Mouse (Mus musculus) hindbrain, embryonic 11.5 days (tissue): ENCODE results near the gene Cdk14. TPM values are rescaled to one million over a fixed set of nuclear protein-coding genes. Genes with fewer than 3 reads are reported as not detected.
"Not testable (repeated sequence)": the region's sequence is repeated elsewhere in the genome, so short reads cannot be mapped to it uniquely, and the experiment has no call there.

Experiments used
- ATAC-seq: fragments of 200-750 bp; cut with Nextera tagmentation; 2 replicates; pipeline ENCODE4 v1.8.0; 2017; ENCODE audit warnings: mild to moderate bottlenecking, moderate TSS enrichment, moderate library complexity; ENCODE audit not compliant: low FRiP score
- DNase-seq: peaks from one replicate; pipeline ENCODE4 v3.0.0-alpha.2; 2015; ENCODE audit warnings: low spot score
- H3K27ac ChIP-seq: fragments of 300-500 bp; sonication (generic); 2 replicates; pipeline ENCODE4 v1.5.1; 2014; ENCODE audit warnings: mild to moderate bottlenecking, low read depth, low read length
- H3K27me3 ChIP-seq: fragments of 300-500 bp; sonication (generic); 2 replicates; pipeline ENCODE4 v1.6.1; 2014; ENCODE audit warnings: mild to moderate bottlenecking, low read length, moderate library complexity, mixed read lengths; ENCODE audit not compliant: control insufficient read depth, insufficient read depth
- H3K36me3 ChIP-seq: fragments of 300-500 bp; sonication (generic); 2 replicates; pipeline ENCODE4 v1.6.1; 2014; ENCODE audit warnings: mild to moderate bottlenecking, low read length, moderate library complexity, mixed read lengths; ENCODE audit not compliant: control insufficient read depth, insufficient read depth
- H3K4me1 ChIP-seq: fragments of 300-500 bp; sonication (generic); replicated peaks from 2 replicates; pipeline ENCODE4 v1.6.1; 2014; ENCODE audit warnings: low read length, mixed read lengths; ENCODE audit not compliant: control insufficient read depth, insufficient read depth
- H3K4me2 ChIP-seq: fragments of 300-500 bp; sonication (generic); replicated peaks from 2 replicates; pipeline ENCODE4 v1.6.1; 2014; ENCODE audit warnings: mild to moderate bottlenecking, low read depth, low read length
- H3K4me3 ChIP-seq: fragments of 300-500 bp; sonication (generic); 2 replicates; pipeline ENCODE4 v1.5.1; 2014; ENCODE audit warnings: low read depth, low read length
- H3K9ac ChIP-seq: fragments of 300-500 bp; sonication (generic); 2 replicates; pipeline ENCODE4 v1.6.1; 2014; ENCODE audit warnings: low read depth, low read length
- H3K9me3 ChIP-seq: fragments of 300-500 bp; sonication (generic); 2 replicates; pipeline ENCODE4 v1.6.1; 2016; ENCODE audit warnings: low read length; ENCODE audit not compliant: control insufficient read depth
- WGBS: fragments of 180-500 bp; shearing (Covaris S2); extraction: QIAGEN DNeasy Blood & Tissue Kit; methylation state at CpG from one replicate; pipeline ENCODE4 v1.1.7; 2014; 5-methylcytosine and 5-hydroxymethylcytosine counted together
- polyA plus RNA-seq: library from polyadenylated mRNA; unstranded; fragments of >200 nt; fragmentation: Nextera tagmentation; extraction: Ambion mirVana; gene quantifications from 2 replicates; pipeline ENCODE4 v1.2.1, GENCODE M21; 2014

Cdk14 gene
- polyA plus RNA-seq, 1 experiment from 2014 or later, result 35.7 TPM

DNA sequence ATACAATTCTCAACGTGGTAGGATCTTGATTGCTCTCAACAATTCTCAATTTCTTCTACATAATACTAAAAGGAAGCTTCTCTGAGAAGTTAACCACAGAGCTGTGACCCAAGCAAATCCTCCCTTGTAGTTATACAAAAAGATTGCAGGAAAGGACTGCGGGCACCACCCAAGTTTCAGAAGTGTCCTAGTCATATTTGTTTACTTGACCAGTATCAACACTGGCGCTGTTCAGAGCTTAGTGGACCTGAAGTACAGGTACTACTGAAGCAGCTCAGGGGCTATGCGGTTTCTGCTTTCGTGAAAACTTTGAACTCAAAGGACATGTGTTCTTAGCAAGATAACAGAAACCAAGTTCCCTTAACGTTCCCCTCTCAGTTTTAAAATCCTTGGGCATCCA, 172.4 kb downstream of the Cdk14 start:
- WGBS, result 95% methylated on average over 6 of the region's 6 CpGs
- H3K4me1 ChIP-seq, result no peaks in the 10 kb centered on the region
- H3K27ac ChIP-seq, result no peak overlapping the region
- H3K9ac ChIP-seq, result no peak overlapping the region
- no peak overlapping the region for H3K4me2 ChIP-seq
- ATAC-seq, result no peak
- no peaks in the 10 kb centered on the region for H3K9me3 ChIP-seq
- H3K27me3 ChIP-seq, result no peaks in the 10 kb centered on the region
- no peaks in the 10 kb centered on the region for H3K36me3 ChIP-seq
- H3K4me3 ChIP-seq, result no peak overlapping the region
- DNase-seq, result no peak

- DNase-seq (no peak), ATAC-seq (no peak)
- Histone ChIP-seq H3K36me3 (no peaks in the 10 kb centered on the region), H3K9me3 (no peaks in the 10 kb centered on the region), H3K27me3 (no peaks in the 10 kb centered on the region), H3K9ac (no peak overlapping the region), H3K4me3 (no peak overlapping the region), H3K4me2 (no peak overlapping the region), H3K27ac (no peak overlapping the region), H3K4me1 (no peaks in the 10 kb centered on the region)
- WGBS, result 91% methylated on average over 2 of the region's 2 CpGs
These were observed 173.5 kb downstream of the Cdk14 start for GRCm38 (mm10) chr5:5246534-5247175.

DNA sequence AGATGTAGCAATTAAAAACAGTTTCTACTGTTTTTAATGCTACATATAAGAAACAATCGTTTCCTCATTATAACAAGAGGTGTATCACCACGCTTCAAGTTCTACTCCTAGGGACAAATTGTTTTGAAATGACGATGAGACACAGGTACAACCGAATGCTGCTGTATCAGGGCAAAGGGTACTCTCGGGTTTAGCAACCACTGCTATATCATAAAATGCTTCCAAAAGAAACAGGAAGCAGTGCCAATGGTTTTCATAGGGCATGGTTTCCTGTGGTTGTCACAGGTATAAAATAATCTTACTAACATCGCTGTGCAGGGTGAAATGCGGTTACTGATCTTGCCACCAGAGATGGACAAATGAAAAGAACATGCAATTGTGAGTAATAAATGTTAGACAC, 174.9 kb downstream of the Cdk14 start:
- 92% methylated on average over 7 of the region's 7 CpGs for WGBS
- Histone ChIP-seq H3K27me3 (no peaks in the 10 kb centered on the region), H3K4me3 (no peak overlapping the region), H3K4me1 (no peaks in the 10 kb centered on the region), H3K36me3 (no peaks in the 10 kb centered on the region), H3K9me3 (no peaks in the 10 kb centered on the region), H3K27ac (no peak overlapping the region), H3K9ac (no peak overlapping the region), H3K4me2 (no peak overlapping the region)
- ATAC-seq (no peak), DNase-seq (no peak)

- H3K27ac ChIP-seq, result no peak overlapping the region
- no peaks in the 10 kb centered on the region for H3K36me3 ChIP-seq
- H3K9ac ChIP-seq, result no peak overlapping the region
- H3K4me1 ChIP-seq, result no peaks in the 10 kb centered on the region
- H3K4me2 ChIP-seq, result no peak overlapping the region
- H3K9me3 ChIP-seq, result no peaks in the 10 kb centered on the region
- no peak overlapping the region for H3K4me3 ChIP-seq
- H3K27me3 ChIP-seq, result no peaks in the 10 kb centered on the region
- DNase-seq, result no peak
- ATAC-seq, result no peak
These were observed 176.5 kb downstream of the Cdk14 start for GRCm38 (mm10) chr5:5243648-5244047.

- no peak overlapping the region for H3K9ac ChIP-seq
- 85% methylated on average over 5 of the region's 5 CpGs for WGBS
- no peaks in the 10 kb centered on the region for H3K36me3 ChIP-seq
- DNase-seq (no peak), ATAC-seq (peak; percentile 51; the same call in 1 of the 2 replicates)
- H3K4me1 ChIP-seq, result no peaks in the 10 kb centered on the region
- no peaks in the 10 kb centered on the region; the same call in 1 of the 2 replicates for H3K9me3 ChIP-seq
- H3K4me2 ChIP-seq, result no peak overlapping the region
- H3K27ac ChIP-seq, result no peak overlapping the region
- no peak overlapping the region for H3K4me3 ChIP-seq
- no peaks in the 10 kb centered on the region for H3K27me3 ChIP-seq
These were observed 177.4 kb downstream of the Cdk14 start for GRCm38 (mm10) chr5:5242704-5243103.

DNA sequence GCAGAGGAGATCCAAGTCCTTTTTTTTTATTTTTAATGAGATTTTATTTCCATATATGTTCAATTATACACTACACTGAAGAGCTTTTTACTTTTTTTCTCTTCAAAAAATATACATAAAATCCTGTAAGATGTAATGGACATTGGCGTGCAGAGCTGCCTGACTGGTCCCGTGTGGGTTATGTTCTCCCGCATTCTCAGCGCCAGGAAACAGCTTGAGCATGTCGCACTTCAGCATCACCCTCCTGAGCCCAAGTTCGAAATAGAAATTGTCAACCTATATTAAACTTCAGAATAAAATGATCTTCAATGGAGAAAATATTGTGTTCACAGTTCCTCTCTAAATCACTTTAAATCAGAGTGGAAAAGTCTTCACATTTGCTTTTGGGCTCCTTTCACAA, 179.0 kb downstream of the Cdk14 start:
- no peaks in the 10 kb centered on the region for H3K36me3 ChIP-seq
- H3K27me3 ChIP-seq, result no peaks in the 10 kb centered on the region
- H3K9me3 ChIP-seq, result no peaks in the 10 kb centered on the region; the same call in 1 of the 2 replicates
- no peak overlapping the region for H3K27ac ChIP-seq
- no peak overlapping the region for H3K9ac ChIP-seq
- ATAC-seq, result no peak
- WGBS, result 88% methylated on average over 6 of the region's 6 CpGs
- H3K4me1 ChIP-seq, result no peaks in the 10 kb centered on the region
- DNase-seq, result no peak
- H3K4me2 ChIP-seq, result no peak overlapping the region
- H3K4me3 ChIP-seq, result no peak overlapping the region

DNA sequence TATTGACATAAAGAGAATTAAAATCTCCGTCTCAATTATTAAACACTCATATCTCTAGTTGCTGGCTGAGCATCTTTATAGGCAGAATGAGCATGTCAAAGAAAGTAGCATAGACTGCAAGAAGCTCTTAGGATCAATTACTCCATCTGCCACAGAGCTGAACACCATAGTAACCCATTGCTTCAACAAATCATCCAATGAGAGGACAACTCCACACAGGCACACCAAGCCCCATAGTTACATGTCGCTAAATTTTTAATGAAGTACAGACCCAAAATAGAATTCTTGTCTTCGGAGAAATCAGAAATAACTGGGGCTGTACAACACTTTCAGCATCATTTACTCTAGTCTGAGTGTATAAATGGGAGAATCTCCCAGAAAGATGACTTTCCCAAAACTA, 180.0 kb downstream of the Cdk14 start:
- Histone ChIP-seq H3K27me3 (no peaks in the 10 kb centered on the region), H3K4me1 (no peaks in the 10 kb centered on the region), H3K36me3 (no peaks in the 10 kb centered on the region), H3K9ac (no peak overlapping the region), H3K9me3 (no peaks in the 10 kb centered on the region; the same call in 1 of the 2 replicates), H3K4me3 (no peak overlapping the region), H3K27ac (no peak overlapping the region), H3K4me2 (no peak overlapping the region)
- no peak for ATAC-seq
- DNase-seq, result no peak
- 92% methylated on average over 3 of the region's 3 CpGs for WGBS

GRCm38 (mm10) chr5:5234935-5235334, 185.2 kb downstream of the Cdk14 start:
- not testable (repeated sequence) for DNase-seq, H3K9ac ChIP-seq, H3K27me3 ChIP-seq, H3K27ac ChIP-seq, H3K4me1 ChIP-seq, H3K4me2 ChIP-seq, H3K9me3 ChIP-seq, ATAC-seq, H3K36me3 ChIP-seq, H3K4me3 ChIP-seq
- 93% methylated on average over 10 of the region's 10 CpGs for WGBS

DNA sequence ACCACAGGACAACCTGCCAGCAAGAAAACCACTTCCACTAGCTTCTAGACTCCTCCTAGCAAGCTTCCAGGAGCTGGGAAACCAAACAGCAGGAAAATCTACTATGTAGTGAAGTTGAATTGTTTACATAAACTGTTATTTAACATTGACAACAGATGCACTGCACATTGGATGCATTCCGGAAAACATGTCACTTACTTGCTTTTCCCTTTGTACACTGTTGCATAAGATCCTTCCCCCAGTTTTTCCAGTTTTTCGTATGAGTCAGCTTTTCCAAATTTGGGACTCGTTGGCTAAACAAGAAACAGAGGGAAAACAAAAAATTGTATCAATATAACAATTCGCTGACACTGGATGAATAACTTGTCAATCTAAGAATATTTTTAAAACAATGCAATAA, 193.1 kb downstream of the Cdk14 start:
- WGBS, result 94% methylated on average over 4 of the region's 4 CpGs
- Histone ChIP-seq H3K9ac (no peak overlapping the region), H3K27me3 (no peaks in the 10 kb centered on the region)

More for the DNA sequence above, 193.1 kb downstream of the Cdk14 start:
- H3K4me3 ChIP-seq, result no peak overlapping the region
- H3K4me1 ChIP-seq, result no peaks in the 10 kb centered on the region
- no peak overlapping the region for H3K4me2 ChIP-seq
- no peak overlapping the region for H3K27ac ChIP-seq
- DNase-seq (no peak), ATAC-seq (no peak)
- H3K36me3 ChIP-seq, result no peaks in the 10 kb centered on the region
- no peaks in the 10 kb centered on the region for H3K9me3 ChIP-seq
